Mouse (Mus musculus): Measurements from ENCODE around the gene Adcy7. TPM values are rescaled to one million over a fixed set of nuclear protein-coding genes. Genes with fewer than 3 reads are reported as not detected.

The Adcy7 gene
- polyA plus RNA-seq, 1 experiment from 2014 or later = 2.1 TPM

DNA sequence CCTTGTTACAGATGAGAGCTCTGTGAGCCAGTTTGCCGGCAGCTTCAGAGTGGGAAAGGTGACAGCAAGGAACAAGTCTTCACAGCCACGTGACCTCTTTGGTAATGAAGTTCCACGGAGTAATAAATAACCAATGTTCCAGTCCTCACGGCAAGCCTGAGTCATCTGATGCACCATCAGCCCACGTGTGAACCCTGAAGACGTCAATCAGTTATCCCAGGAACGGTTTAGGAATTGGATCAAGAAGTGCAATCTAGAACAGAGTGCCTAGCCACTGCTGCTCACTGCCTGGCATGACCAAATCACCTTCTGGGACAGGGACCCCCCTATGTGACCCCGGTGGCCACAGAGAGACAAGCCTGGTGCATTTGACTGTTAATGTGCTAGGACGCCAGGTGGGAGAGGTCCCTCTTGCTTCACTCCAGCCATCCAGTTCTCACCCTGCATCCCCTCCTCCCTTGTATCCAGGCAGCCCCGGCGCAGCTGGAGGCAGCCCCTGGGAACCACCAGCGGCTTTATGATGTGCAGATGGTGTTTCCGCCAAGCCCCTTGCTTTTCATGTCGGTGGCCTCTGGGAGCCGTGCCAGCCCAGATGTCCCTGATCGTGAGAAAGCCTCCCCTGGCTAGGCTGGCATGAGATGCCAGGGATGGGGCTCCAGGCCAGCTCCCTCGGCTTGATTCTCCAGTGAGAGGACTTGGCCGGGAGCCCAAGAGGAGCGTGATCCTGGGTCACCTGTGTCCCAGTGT, 104.8 kb downstream of the Adcy7 start:
- ATAC-seq (ENCODE audit: low FRiP score) = no peak
- WGBS = 74% methylated on average over 19 of the region's 19 CpGs

More for the DNA sequence above, 104.8 kb downstream of the Adcy7 start:
- Histone ChIP-seq H3K27me3 (ENCODE audit: control insufficient read depth, insufficient read depth, low read length) (no peaks in the 10 kb centered on the region), H3K9ac (ENCODE audit: low read length) (no peak overlapping the region), H3K27ac (ENCODE audit: low read depth, low read length) (no peak overlapping the region), H3K4me1 (ENCODE audit: control insufficient read depth, insufficient read depth, low read length) (no peaks in the 10 kb centered on the region), H3K4me3 (ENCODE audit: low read depth, low read length) (no peak overlapping the region), H3K36me3 (ENCODE audit: control insufficient read depth, insufficient read depth, low read length) (no peaks in the 10 kb centered on the region), H3K4me2 (no peak overlapping the region), H3K9me3 (ENCODE audit: control insufficient read depth, low read length) (no peaks in the 10 kb centered on the region)
- no peak for DNase-seq (ENCODE audit: low spot score, missing footprints)

Other genes starting within 250 kb of the Adcy7 start
- 34.5 and 35.6 TPM in 2 replicates for gene Cnep1r1, start 153.6 kb upstream of the Adcy7 start, polyA plus RNA-seq (2014; fragmentation: Nextera tagmentation; extraction: Ambion mirVana)
- 45.6 and 46.0 TPM in 2 replicates for gene Heatr3, start 134.5 kb upstream of the Adcy7 start, polyA plus RNA-seq (2014; fragmentation: Nextera tagmentation; extraction: Ambion mirVana)
- 12.5 and 15.0 TPM in 2 replicates for gene Tent4b, start 73.2 kb upstream of the Adcy7 start, polyA plus RNA-seq (2014; fragmentation: Nextera tagmentation; extraction: Ambion mirVana)
- 85.7 and 89.2 TPM in 2 replicates for gene Brd7, start 89.8 kb downstream of the Adcy7 start, polyA plus RNA-seq (2014; fragmentation: Nextera tagmentation; extraction: Ambion mirVana)
- gene Nkd1, start 249.0 kb downstream of the Adcy7 start, polyA plus RNA-seq (2014; fragmentation: Nextera tagmentation; extraction: Ambion mirVana) = 50.5 and 61.1 TPM in 2 replicates